Mouse (Mus musculus): Measurements from ENCODE around the gene Slc6a17. TPM values are rescaled to one million over a fixed set of nuclear protein-coding genes. Genes with fewer than 3 reads are reported as not detected.

Gene Slc6a17
- polyA plus RNA-seq, 1 experiment from 2014 or later, result 2.7 TPM

- Histone ChIP-seq H3K9me3 (no peaks in the 10 kb centered on the region), H3K36me3 (no peaks in the 10 kb centered on the region), H3K9ac (no peak overlapping the region), H3K27ac (no peak overlapping the region), H3K4me2 (no peak overlapping the region), H3K27me3 (peaks cover 10% of the 10 kb centered on the region), H3K4me1 (0 out of 2 replicates have a peak, but pooled peaks cover 10% of the 10 kb centered on the region), H3K4me3 (no peak overlapping the region)
- WGBS, result 5% methylated on average over 1 of the region's 1 CpGs
- ATAC-seq (ENCODE audit: borderline replicate concordance, extremely low read depth, low FRiP score, low TSS enrichment), result peak; percentile 40; the same call in 1 of the 2 replicates
These were observed 86.5 kb downstream of the Slc6a17 start for GRCm38 (mm10) chr3:107431268-107431667.

GRCm38 (mm10) chr3:107424258-107425041 lies 93.4 kb downstream of the Slc6a17 start:
- Histone ChIP-seq H3K9me3 (no peaks in the 10 kb centered on the region), H3K4me1 (no peaks in the 10 kb centered on the region), H3K4me2 (no peak overlapping the region), H3K4me3 (no peak overlapping the region), H3K27me3 (peaks cover 10% of the 10 kb centered on the region), H3K27ac (no peak overlapping the region), H3K9ac (no peak overlapping the region), H3K36me3 (no peaks in the 10 kb centered on the region)
- no peak for ATAC-seq (ENCODE audit: borderline replicate concordance, extremely low read depth, low FRiP score, low TSS enrichment)
- 58% methylated on average over 11 of the region's 11 CpGs for WGBS

- Histone ChIP-seq H3K36me3 (no peaks in the 10 kb centered on the region), H3K27ac (no peak overlapping the region), H3K9me3 (no peaks in the 10 kb centered on the region), H3K4me1 (peaks cover 18% of the 10 kb centered on the region), H3K27me3 (peaks cover 3% of the 10 kb centered on the region; the same call in 1 of the 2 replicates), H3K4me3 (no peak overlapping the region), H3K9ac (no peak overlapping the region), H3K4me2 (no peak overlapping the region)
- ATAC-seq (ENCODE audit: borderline replicate concordance, extremely low read depth, low FRiP score, low TSS enrichment), result no peak
- WGBS, result 43% methylated on average over 2 of the region's 2 CpGs
These were observed 97.7 kb downstream of the Slc6a17 start for GRCm38 (mm10) chr3:107420156-107420555.

Other genes starting within 250 kb of the Slc6a17 start
- gene Lamtor5, start 239.2 kb downstream of the Slc6a17 start, polyA plus RNA-seq (2015; fragmentation: Nextera tagmentation; extraction: Ambion mirVana), result 187 and 188 TPM in 2 replicates
- 2.5 and 2.6 TPM in 2 replicates for gene Slc16a4, start 226.8 kb downstream of the Slc6a17 start, polyA plus RNA-seq (2015; fragmentation: Nextera tagmentation; extraction: Ambion mirVana)
- 15.0 and 15.4 TPM in 2 replicates for gene Rbm15, start 184.3 kb downstream of the Slc6a17 start, polyA plus RNA-seq (2015; fragmentation: Nextera tagmentation; extraction: Ambion mirVana)
- 0.04 and 0.14 TPM in 2 replicates for gene Kcnc4, start 58.5 kb downstream of the Slc6a17 start, polyA plus RNA-seq (2015; fragmentation: Nextera tagmentation; extraction: Ambion mirVana)
- not detected in 2 replicates for gene Ubl4b, start 37.1 kb upstream of the Slc6a17 start, polyA plus RNA-seq (2015; fragmentation: Nextera tagmentation; extraction: Ambion mirVana)
- 0.11 and 0.24 TPM in 2 replicates for gene Alx3, start 77.0 kb upstream of the Slc6a17 start, polyA plus RNA-seq (2015; fragmentation: Nextera tagmentation; extraction: Ambion mirVana)
- gene Gm10961, start 113.3 kb upstream of the Slc6a17 start, polyA plus RNA-seq (2015; fragmentation: Nextera tagmentation; extraction: Ambion mirVana), result not detected in 2 replicates
- 46.7 and 47.0 TPM in 2 replicates for gene Strip1, start 113.7 kb upstream of the Slc6a17 start, polyA plus RNA-seq (2015; fragmentation: Nextera tagmentation; extraction: Ambion mirVana)
- 83.3 and 88.4 TPM in 2 replicates for gene Ahcyl1, start 178.5 kb upstream of the Slc6a17 start, polyA plus RNA-seq (2015; fragmentation: Nextera tagmentation; extraction: Ambion mirVana)
- 9.0 and 10.3 TPM in 2 replicates for gene Csf1, start 242.5 kb upstream of the Slc6a17 start, polyA plus RNA-seq (2015; fragmentation: Nextera tagmentation; extraction: Ambion mirVana)

Measured in lung, embryonic 15.5 days (tissue).